Mouse (Mus musculus): ENCODE measurements around the gene Abca8b. TPM values are rescaled to one million over a fixed set of nuclear protein-coding genes. Genes with fewer than 3 reads are reported as not detected.

Abca8b gene
- total RNA-seq, 2 experiments from 2014 or later, result 0.18 to 0.42 TPM

DNA sequence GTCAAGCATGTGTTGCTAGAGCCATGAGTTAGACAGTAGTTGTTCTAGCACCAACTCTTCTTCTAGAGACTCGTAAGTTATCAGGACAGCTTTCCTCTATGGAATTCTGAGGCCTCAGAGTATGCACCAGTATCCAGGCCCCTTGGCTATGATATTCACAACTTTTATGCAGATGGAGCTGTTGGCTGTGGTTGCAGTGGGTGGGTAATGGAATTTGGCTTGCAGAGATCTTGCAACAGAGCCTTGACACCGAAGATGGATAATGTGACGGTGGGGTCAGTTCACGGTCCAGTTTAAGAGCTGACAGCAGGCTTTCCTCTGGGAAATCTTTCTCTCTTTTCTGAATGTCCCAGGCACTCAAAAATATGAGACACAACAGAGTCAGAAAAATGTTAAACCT is 110.8 kb downstream of the Abca8b start:
- no peak for ATAC-seq (ENCODE audit: poor library complexity, severe bottlenecking)

DNA sequence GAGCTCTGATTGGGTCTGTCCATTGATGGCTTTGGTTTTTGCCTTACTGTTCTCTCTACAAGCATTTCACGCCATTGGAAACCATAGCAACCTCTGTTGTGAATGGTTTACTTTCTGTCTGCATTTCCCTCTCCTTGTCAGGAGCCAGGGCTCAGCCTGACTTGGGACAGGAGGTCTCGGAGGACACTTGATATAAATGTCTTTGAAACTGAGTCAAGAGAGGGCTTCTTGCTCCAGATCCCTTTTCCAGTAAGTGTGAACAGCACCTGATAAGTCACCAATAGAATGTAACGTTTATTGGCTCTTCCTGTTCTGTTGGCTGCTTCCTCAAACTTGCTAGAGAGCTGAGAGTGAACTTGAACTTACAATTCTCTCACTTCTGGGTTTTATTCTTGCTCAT is 111.5 kb downstream of the Abca8b start:
- peak; percentile 30; the same call in 1 of the 2 replicates for ATAC-seq (ENCODE audit: poor library complexity, severe bottlenecking)

Other genes with a start within 250 kb of the Abca8b start
- gene 1700012B07Rik, start 167.8 kb downstream of the Abca8b start, total RNA-seq (2015), result not detected in 2 replicates
- gene 1700012B07Rik, start 167.8 kb downstream of the Abca8b start, total RNA-seq (2017), result not detected in 2 replicates
- 0.38 and 0.66 TPM in 2 replicates for gene Abca8a, start 100.1 kb upstream of the Abca8b start, total RNA-seq (2015)
- gene Abca8a, start 100.1 kb upstream of the Abca8b start, total RNA-seq (2017), result 0.04 and 0.15 TPM in 2 replicates
- gene Abca9, start 172.4 kb upstream of the Abca8b start, total RNA-seq (2015), result 30.0 and 37.2 TPM in 2 replicates
- 39.2 and 41.7 TPM in 2 replicates for gene Abca9, start 172.4 kb upstream of the Abca8b start, total RNA-seq (2017)